In the genomic region with DNA sequence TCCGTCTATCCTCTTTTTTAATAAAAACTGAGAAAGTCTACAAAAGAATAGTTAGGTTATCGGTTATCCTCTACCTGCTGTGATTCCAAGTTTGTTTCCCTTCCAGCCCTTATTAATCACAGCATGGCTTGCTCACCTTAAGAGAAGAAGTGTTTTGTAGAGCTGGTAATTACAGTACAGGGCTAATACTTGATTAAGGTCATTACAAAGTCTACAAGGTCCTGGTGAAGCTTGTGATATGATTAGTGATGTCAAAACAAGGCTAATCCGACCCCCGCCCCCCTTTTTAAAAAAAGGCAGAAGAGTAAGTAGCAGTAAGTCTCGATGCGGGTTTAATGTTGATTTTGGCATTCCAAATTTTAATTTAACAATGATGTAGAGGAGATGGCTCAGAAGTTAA, we compare ENCODE assay signal across 9 mouse cellular contexts. TPM values are rescaled to one million over a fixed set of nuclear protein-coding genes. Genes with fewer than 3 reads are reported as not detected.
DNase-seq lines count a peak whose midpoint lies in the region; ATAC-seq and TF ChIP-seq lines count a peak whose summit lies in the region.
"Had no signal": no experiment of that assay in that cellular context is flagged by ENCODE, and none has a peak within 500 bp of the region (broad histone marks: within the 10 kb centered on the region; RNA-seq: fewer than 3 reads in every experiment).

No protein-coding gene starts in this region.

- no peak overlapping the region for H3K9ac ChIP-seq in kidney, embryonic 16.5 days (replicated peaks; ENCODE audit: low read length)
- H3K9ac ChIP-seq in embryonic facial prominence, embryonic 15.5 days = 0 out of 2 replicates have a peak overlapping the region, but pooled peaks have one; percentile 9
- no peak overlapping the region; the same call in 1 of the 2 replicates for H3K9ac ChIP-seq in intestine, embryonic 14.5 days (ENCODE audit: low read length)
- H3K9ac ChIP-seq in midbrain, postnatal 0 days (replicated peaks; ENCODE audit: low read length, poor library complexity, severe bottlenecking) = no peak overlapping the region

- no peak for TF ChIP-seq CTCF in midbrain, postnatal 0 days (IDR thresholded peaks at IDR 0.05)

- peak overlapping the region; percentile 45; the same call in 1 of the 2 replicates for H3K4me2 ChIP-seq in kidney, embryonic 16.5 days (replicated peaks; ENCODE audit: low read depth, low read length)
- peak overlapping the region; percentile 66 for H3K4me2 ChIP-seq in embryonic facial prominence, embryonic 15.5 days (replicated peaks)
- peak overlapping the region; percentile 47 for H3K4me2 ChIP-seq in intestine, embryonic 14.5 days (ENCODE audit: low read length)
- peak overlapping the region; percentile 38 for H3K4me2 ChIP-seq in midbrain, postnatal 0 days (ENCODE audit: low read depth, low read length, poor library complexity, severe bottlenecking)

- WGBS in kidney, embryonic 16.5 days = 74% methylated on average over 6 of the region's 6 CpGs
- 55% methylated on average over 6 of the region's 6 CpGs for WGBS in embryonic facial prominence, embryonic 15.5 days
- 73% methylated on average over 6 of the region's 6 CpGs for WGBS in intestine, embryonic 14.5 days
- 54% methylated on average over 6 of the region's 6 CpGs for WGBS in midbrain, postnatal 0 days

- H3K4me1 ChIP-seq in kidney, embryonic 16.5 days (ENCODE audit: insufficient read depth, low read length) = peaks cover 15% of the 10 kb centered on the region; the same call in 1 of the 2 replicates
- H3K4me1 ChIP-seq in embryonic facial prominence, embryonic 15.5 days = peaks cover 20% of the 10 kb centered on the region; the same call in 1 of the 2 replicates
- H3K4me1 ChIP-seq in intestine, embryonic 14.5 days (replicated peaks; ENCODE audit: control insufficient read depth, insufficient read depth, low read length) = peaks cover 13% of the 10 kb centered on the region; the same call in 1 of the 2 replicates
- H3K4me1 ChIP-seq in midbrain, postnatal 0 days (ENCODE audit: insufficient read depth, low read length) = no peaks in the 10 kb centered on the region

- H3K9me3 ChIP-seq in kidney, embryonic 16.5 days (ENCODE audit: low read length) = no peaks in the 10 kb centered on the region
- no peaks in the 10 kb centered on the region for H3K9me3 ChIP-seq in embryonic facial prominence, embryonic 15.5 days (replicated peaks)
- H3K9me3 ChIP-seq in intestine, embryonic 14.5 days (ENCODE audit: control insufficient read depth, low read length) = no peaks in the 10 kb centered on the region
- no peaks in the 10 kb centered on the region for H3K9me3 ChIP-seq in midbrain, postnatal 0 days (ENCODE audit: low read length)

- no peak for DNase-seq in kidney, postnatal 25 days
- no peak for DNase-seq in intestine, embryonic 14.5 days (ENCODE audit: low spot score)
- DNase-seq in midbrain, postnatal 0 days (ENCODE audit: low spot score) = no peak
- DNase-seq in urinary bladder, postnatal 36 days (ENCODE audit: low spot score in 2 of 2) = no peak
- DNase-seq in Muller cell, postnatal 12 days (ENCODE audit: inconsistent ontology term) = no peak
- no peak for DNase-seq in adrenal gland, postnatal 36 days

- peak overlapping the region; percentile 91 for H3K27ac ChIP-seq in kidney, embryonic 16.5 days (ENCODE audit: low read length)
- peak overlapping the region; percentile 91 for H3K27ac ChIP-seq in embryonic facial prominence, embryonic 15.5 days (replicated peaks)
- peak overlapping the region; percentile 91 for H3K27ac ChIP-seq in intestine, embryonic 14.5 days (ENCODE audit: low read depth)
- no peak overlapping the region for H3K27ac ChIP-seq in midbrain, postnatal 0 days (ENCODE audit: low read depth, low read length)

- ATAC-seq in kidney, embryonic 16.5 days (ENCODE audit: low FRiP score, low TSS enrichment) = no peak
- no peak for ATAC-seq in embryonic facial prominence, embryonic 15.5 days (ENCODE audit: insufficient number of reproducible peaks, low FRiP score, low TSS enrichment, low read depth)
- ATAC-seq in intestine, embryonic 14.5 days (replicated peaks; ENCODE audit: low FRiP score, low TSS enrichment, low read depth) = no peak
- no peak for ATAC-seq in midbrain, postnatal 0 days (ENCODE audit: low FRiP score)

- H3K36me3 ChIP-seq in kidney, embryonic 16.5 days (ENCODE audit: insufficient read depth, low read length) = no peaks in the 10 kb centered on the region
- no peaks in the 10 kb centered on the region for H3K36me3 ChIP-seq in embryonic facial prominence, embryonic 15.5 days
- H3K36me3 ChIP-seq in intestine, embryonic 14.5 days (ENCODE audit: control insufficient read depth, insufficient read depth, low read length) = no peaks in the 10 kb centered on the region
- no peaks in the 10 kb centered on the region for H3K36me3 ChIP-seq in midbrain, postnatal 0 days (ENCODE audit: insufficient read depth, low read length)

- H3K27me3 ChIP-seq in kidney, embryonic 16.5 days (ENCODE audit: insufficient read depth, low read length) = no peaks in the 10 kb centered on the region
- no peaks in the 10 kb centered on the region for H3K27me3 ChIP-seq in embryonic facial prominence, embryonic 15.5 days
- no peaks in the 10 kb centered on the region for H3K27me3 ChIP-seq in intestine, embryonic 14.5 days (replicated peaks; ENCODE audit: control insufficient read depth, insufficient read depth, low read length)
- H3K27me3 ChIP-seq in midbrain, postnatal 0 days (ENCODE audit: insufficient read depth, low read length) = no peaks in the 10 kb centered on the region

- H3K4me3 ChIP-seq in kidney, embryonic 16.5 days (ENCODE audit: low read length) = no peak overlapping the region
- no peak overlapping the region; the same call in 1 of the 2 replicates for H3K4me3 ChIP-seq in embryonic facial prominence, embryonic 15.5 days (replicated peaks)
- H3K4me3 ChIP-seq in intestine, embryonic 14.5 days (ENCODE audit: low read depth, low read length) = peak overlapping the region; percentile 50; the same call in 1 of the 2 replicates
- H3K4me3 ChIP-seq in midbrain, postnatal 0 days (ENCODE audit: low read depth, low read length) = no peak overlapping the region

RNA-seq across cellular contexts. Expression of gene Hist1h4c, which starts 0.7 kb away (rescaled TPM):
- 4.5 and 5.9 TPM in 2 replicates for polyA plus RNA-seq in kidney, embryonic 16.5 days (2015; fragmentation: Nextera tagmentation; extraction: Ambion mirVana)
- 4.2 and 5.3 TPM in 2 replicates for polyA plus RNA-seq in embryonic facial prominence, embryonic 15.5 days (2015; fragmentation: Nextera tagmentation; extraction: Ambion mirVana)
- polyA plus RNA-seq in intestine, embryonic 14.5 days (2014; fragmentation: Nextera tagmentation; extraction: Ambion mirVana) = 6.7 and 10.4 TPM in 2 replicates
- 622 and 783 TPM in 2 replicates for total RNA-seq in midbrain, postnatal 0 days (2014; rRNA removed)
- polyA plus RNA-seq in midbrain, postnatal 0 days (2015; fragmentation: Nextera tagmentation; extraction: Ambion mirVana) = 1.5 and 2.2 TPM in 2 replicates
- total RNA-seq in adrenal gland, postnatal 36 days (2021) = 100 to 1,000 TPM; 101 to 109 TPM

RNA-seq across cellular contexts. Expression of gene Hist1h1t, which starts 3.4 kb away (rescaled TPM):
- polyA plus RNA-seq in kidney, embryonic 16.5 days (2015; fragmentation: Nextera tagmentation; extraction: Ambion mirVana) = 0.26 TPM in 1 of 2 replicates, not detected in the other
- polyA plus RNA-seq in embryonic facial prominence, embryonic 15.5 days (2015; fragmentation: Nextera tagmentation; extraction: Ambion mirVana) = not detected in 2 replicates
- polyA plus RNA-seq in intestine, embryonic 14.5 days (2014; fragmentation: Nextera tagmentation; extraction: Ambion mirVana) = 0.27 TPM in 1 of 2 replicates, not detected in the other
- 0.93 TPM in 1 of 2 replicates, not detected in the other for total RNA-seq in midbrain, postnatal 0 days (2014; rRNA removed)
- not detected in 2 replicates for polyA plus RNA-seq in midbrain, postnatal 0 days (2015; fragmentation: Nextera tagmentation; extraction: Ambion mirVana)
- total RNA-seq in adrenal gland, postnatal 36 days (2021) = under 1 TPM; 0.33 to 0.46 TPM
- polyA plus RNA-seq: large intestine, adult 2 months had no signal

RNA-seq across cellular contexts. Expression of gene Hfe, which starts 11.7 kb away (rescaled TPM):
- polyA plus RNA-seq in kidney, embryonic 16.5 days (2015; fragmentation: Nextera tagmentation; extraction: Ambion mirVana) = 9.3 and 9.4 TPM in 2 replicates
- 8.7 and 13.0 TPM in 2 replicates for polyA plus RNA-seq in embryonic facial prominence, embryonic 15.5 days (2015; fragmentation: Nextera tagmentation; extraction: Ambion mirVana)
- 7.2 and 7.8 TPM in 2 replicates for polyA plus RNA-seq in intestine, embryonic 14.5 days (2014; fragmentation: Nextera tagmentation; extraction: Ambion mirVana)
- 1.8 and 2.5 TPM in 2 replicates for total RNA-seq in midbrain, postnatal 0 days (2014; rRNA removed)
- 4.0 and 5.8 TPM in 2 replicates for polyA plus RNA-seq in midbrain, postnatal 0 days (2015; fragmentation: Nextera tagmentation; extraction: Ambion mirVana)
- 10 to 100 TPM; 29.2 to 49.8 TPM for total RNA-seq in adrenal gland, postnatal 36 days (2021)

RNA-seq across cellular contexts. Expression of gene Hist1h2bc, which starts 15.0 kb away (rescaled TPM):
- polyA plus RNA-seq in kidney, embryonic 16.5 days (2015; fragmentation: Nextera tagmentation; extraction: Ambion mirVana) = 72.4 and 78.3 TPM in 2 replicates
- polyA plus RNA-seq in embryonic facial prominence, embryonic 15.5 days (2015; fragmentation: Nextera tagmentation; extraction: Ambion mirVana) = 63.3 and 66.8 TPM in 2 replicates
- polyA plus RNA-seq in intestine, embryonic 14.5 days (2014; fragmentation: Nextera tagmentation; extraction: Ambion mirVana) = 46.3 and 57.5 TPM in 2 replicates
- 66.3 and 125 TPM in 2 replicates for total RNA-seq in midbrain, postnatal 0 days (2014; rRNA removed)
- polyA plus RNA-seq in midbrain, postnatal 0 days (2015; fragmentation: Nextera tagmentation; extraction: Ambion mirVana) = 23.7 and 28.6 TPM in 2 replicates
- total RNA-seq in adrenal gland, postnatal 36 days (2021) = 100 to 1,000 TPM; 138 to 161 TPM

RNA-seq across cellular contexts. Expression of gene Hist1h2ac, which starts 15.2 kb away (rescaled TPM):
- 1.3 and 1.6 TPM in 2 replicates for polyA plus RNA-seq in kidney, embryonic 16.5 days (2015; fragmentation: Nextera tagmentation; extraction: Ambion mirVana)
- polyA plus RNA-seq in embryonic facial prominence, embryonic 15.5 days (2015; fragmentation: Nextera tagmentation; extraction: Ambion mirVana) = 1.1 and 1.3 TPM in 2 replicates
- polyA plus RNA-seq in intestine, embryonic 14.5 days (2014; fragmentation: Nextera tagmentation; extraction: Ambion mirVana) = 1.4 and 1.6 TPM in 2 replicates
- 16.6 and 45.8 TPM in 2 replicates for total RNA-seq in midbrain, postnatal 0 days (2014; rRNA removed)
- 0.21 and 0.28 TPM in 2 replicates for polyA plus RNA-seq in midbrain, postnatal 0 days (2015; fragmentation: Nextera tagmentation; extraction: Ambion mirVana)
- 1 to 10 TPM; 3.0 to 3.1 TPM for total RNA-seq in adrenal gland, postnatal 36 days (2021)
